Mouse (Mus musculus): ENCODE results near the gene Ube2s. TPM values are rescaled to one million over a fixed set of nuclear protein-coding genes. Genes with fewer than 3 reads are reported as not detected.
A peak's percentile ranks its signal among the peaks of the same experiment; 100 is the strongest.
"Not testable (repeated sequence)": the region's sequence is repeated elsewhere in the genome, so short reads cannot be mapped to it uniquely, and the experiment has no call there.

The Ube2s gene
- total RNA-seq (2017): 96.9 to 129 TPM (median 127 TPM) in 3 replicates

DNA sequence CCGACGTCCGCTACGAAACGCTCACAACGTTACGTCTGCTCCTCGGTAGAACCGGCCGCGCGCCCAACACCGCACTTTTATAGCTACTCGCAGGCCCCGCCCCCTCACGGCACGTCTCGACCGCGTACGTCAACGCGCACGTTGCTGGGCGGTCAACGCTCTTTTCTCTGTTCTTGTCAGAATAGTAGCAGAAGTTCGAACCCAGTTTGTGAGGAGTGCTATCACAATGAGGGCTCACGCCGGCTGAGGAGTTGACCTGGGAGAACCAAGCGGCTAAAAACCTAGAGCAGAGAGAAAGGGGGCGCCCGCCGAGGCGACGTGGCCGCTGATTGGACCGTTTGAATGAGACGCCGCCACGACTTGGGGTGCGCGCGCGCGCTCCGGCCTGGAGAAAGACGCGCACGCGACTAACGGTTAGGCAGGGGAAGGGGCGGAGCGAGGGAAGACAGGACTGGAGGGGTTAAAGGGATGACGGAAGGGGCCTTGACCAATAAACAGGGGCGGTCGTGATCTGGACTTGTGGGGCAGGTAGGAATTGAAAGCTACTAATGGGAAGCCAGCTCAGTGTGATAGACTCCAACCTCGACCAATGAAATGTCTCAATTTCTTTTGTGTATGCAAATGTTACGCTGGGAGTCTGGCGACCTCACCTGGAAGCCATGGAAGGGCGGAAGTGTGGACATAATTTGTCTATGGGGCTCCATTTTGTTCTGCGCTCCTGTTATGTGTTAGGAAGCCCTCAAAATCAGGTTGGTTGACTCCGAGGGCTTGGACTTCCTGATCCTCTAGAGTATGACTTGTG lies at the start of gene Ube2s:
Gene Ube2s, minus strand, starts transcription at position 288 of the 802 bp plus-strand sequence.
- ATAC-seq (replicated peaks; ENCODE audit: insufficient number of reproducible peaks, low FRiP score, low TSS enrichment, poor library complexity, severe bottlenecking): peak; percentile 94

GRCm38 (mm10) chr7:4860926-4861325 lies 48.5 kb upstream of the Ube2s start:
- not testable (repeated sequence) for ATAC-seq (replicated peaks; ENCODE audit: insufficient number of reproducible peaks, low FRiP score, low TSS enrichment, poor library complexity, severe bottlenecking)

GRCm38 (mm10) chr7:4859418-4859978 lies 47.1 kb upstream of the Ube2s start:
- no peak for ATAC-seq (replicated peaks; ENCODE audit: insufficient number of reproducible peaks, low FRiP score, low TSS enrichment, poor library complexity, severe bottlenecking)

GRCm38 (mm10) chr7:4857321-4857720 lies 44.9 kb upstream of the Ube2s start:
- ATAC-seq (replicated peaks; ENCODE audit: insufficient number of reproducible peaks, low FRiP score, low TSS enrichment, poor library complexity, severe bottlenecking): no peak

GRCm38 (mm10) chr7:4856508-4856907 lies 44.1 kb upstream of the Ube2s start:
- ATAC-seq (replicated peaks; ENCODE audit: insufficient number of reproducible peaks, low FRiP score, low TSS enrichment, poor library complexity, severe bottlenecking): no peak

DNA sequence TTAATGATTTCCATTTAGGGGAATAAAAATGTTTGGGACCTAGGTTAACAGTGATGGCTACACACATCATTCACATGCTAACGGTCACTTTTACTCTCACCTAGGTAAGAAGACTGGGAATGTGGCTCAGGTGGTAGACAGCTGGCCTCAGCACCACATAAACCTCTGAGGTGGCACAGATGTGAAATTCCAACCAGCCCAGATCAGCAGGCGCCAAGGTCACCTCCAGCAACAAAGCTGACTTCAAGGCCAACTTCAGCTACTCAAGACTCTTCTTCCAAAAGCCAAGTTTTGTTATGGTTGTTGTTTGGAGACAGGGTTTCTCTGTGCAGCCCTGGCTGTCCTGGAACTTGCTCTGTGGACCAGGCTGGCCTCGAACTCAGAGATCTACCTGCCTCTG lies 41.2 kb upstream of the Ube2s start:
- ATAC-seq (replicated peaks; ENCODE audit: insufficient number of reproducible peaks, low FRiP score, low TSS enrichment, poor library complexity, severe bottlenecking): no peak

DNA sequence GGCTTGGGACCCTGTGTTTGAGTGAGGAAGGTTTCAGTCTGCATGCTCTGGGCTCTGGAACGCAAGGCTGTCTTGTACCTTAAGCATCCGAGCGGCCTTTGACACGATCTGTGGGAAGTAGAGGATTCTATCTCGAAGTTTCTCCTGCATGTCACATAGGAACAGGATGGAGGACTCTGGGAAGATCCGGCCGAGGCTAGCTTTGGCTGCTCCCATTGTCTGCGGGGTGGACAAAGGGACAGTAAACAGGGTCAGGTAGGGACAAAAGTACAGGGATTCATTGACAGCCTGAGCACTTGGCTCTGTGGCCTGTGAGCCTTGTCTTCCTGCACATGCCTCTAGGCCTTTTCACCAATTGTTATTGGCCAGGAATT lies 38.9 kb upstream of the Ube2s start:
- ATAC-seq (replicated peaks; ENCODE audit: insufficient number of reproducible peaks, low FRiP score, low TSS enrichment, poor library complexity, severe bottlenecking): no peak

DNA sequence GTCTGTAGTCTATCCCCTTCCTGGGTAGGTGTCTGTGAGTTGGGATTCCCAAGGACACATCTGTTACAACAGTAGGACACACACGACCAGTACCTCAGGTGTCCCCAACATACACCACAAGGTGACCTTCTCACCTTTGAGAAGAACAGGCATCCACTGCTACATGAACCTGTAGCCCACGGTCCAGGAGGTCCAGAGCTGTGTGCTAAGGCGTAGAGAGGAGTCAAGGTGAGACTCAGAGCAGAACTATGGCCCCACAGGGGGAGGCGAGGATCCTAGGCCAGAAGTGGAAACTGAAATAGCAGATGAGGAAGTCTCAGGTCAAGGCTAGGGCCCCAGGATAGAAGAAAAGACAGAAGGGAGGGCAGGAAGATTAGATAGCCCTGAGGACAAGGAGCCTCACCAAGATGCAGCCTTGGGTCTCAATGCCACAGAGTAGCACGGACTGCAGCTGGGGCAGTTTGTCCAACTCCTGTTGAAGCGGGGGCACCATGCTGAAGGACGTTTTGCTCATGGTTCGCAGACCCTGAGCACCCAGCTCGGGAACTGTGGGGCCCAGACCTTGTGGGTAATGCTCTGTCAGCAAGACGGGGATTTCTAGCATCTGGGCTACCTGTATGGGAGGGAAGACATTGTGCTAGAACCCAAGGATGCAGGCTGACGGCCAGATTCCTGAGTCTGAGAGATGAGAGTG lies 38.4 kb upstream of the Ube2s start:
- no peak for ATAC-seq (replicated peaks; ENCODE audit: insufficient number of reproducible peaks, low FRiP score, low TSS enrichment, poor library complexity, severe bottlenecking)

DNA sequence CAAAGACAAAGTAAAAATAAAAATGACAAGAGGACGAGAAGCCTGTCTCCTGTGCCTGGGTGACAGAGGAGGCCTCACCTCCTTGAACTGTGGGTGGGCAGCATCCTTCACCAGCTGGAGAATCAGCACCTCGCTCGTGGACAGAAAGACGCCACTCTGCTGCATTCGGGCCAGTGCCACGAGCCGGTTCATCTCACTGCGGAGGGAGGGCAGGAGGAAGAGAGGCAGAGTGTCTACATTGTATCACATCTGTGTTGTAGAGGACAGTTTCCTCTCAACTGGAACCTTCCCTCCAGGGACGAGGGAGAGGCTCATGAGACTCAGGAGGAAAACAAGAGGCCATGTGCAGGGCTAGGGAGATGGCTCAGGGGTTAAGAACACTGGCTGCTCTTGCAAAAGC lies 37.0 kb upstream of the Ube2s start:
- ATAC-seq (replicated peaks; ENCODE audit: insufficient number of reproducible peaks, low FRiP score, low TSS enrichment, poor library complexity, severe bottlenecking): no peak

DNA sequence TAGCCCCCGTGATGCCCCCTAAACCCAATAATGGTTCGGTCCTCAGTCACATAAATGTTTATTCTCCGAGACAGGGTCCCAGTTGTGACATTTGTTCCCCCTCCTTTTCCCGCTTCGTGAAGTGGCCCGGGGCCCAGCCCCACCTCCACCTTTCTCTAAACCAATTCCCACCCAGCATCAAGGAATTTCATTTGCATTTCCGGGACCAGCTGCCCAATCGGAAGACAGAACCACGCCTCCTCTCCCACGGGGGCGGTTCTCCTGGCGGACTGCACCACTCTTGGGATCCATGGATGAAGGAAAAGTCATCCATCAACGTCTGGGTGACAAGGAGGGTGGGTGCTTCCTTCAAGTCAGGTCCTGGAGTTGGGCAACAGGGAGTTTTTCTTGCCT lies 32.5 kb upstream of the Ube2s start:
- no peak for ATAC-seq (replicated peaks; ENCODE audit: insufficient number of reproducible peaks, low FRiP score, low TSS enrichment, poor library complexity, severe bottlenecking)

- ATAC-seq (replicated peaks; ENCODE audit: insufficient number of reproducible peaks, low FRiP score, low TSS enrichment, poor library complexity, severe bottlenecking): no peak
Measured at GRCm38 (mm10) chr7:4844245-4844916, 32.0 kb upstream of the Ube2s start, which contains the start of gene Shisa7. Gene Shisa7 (minus strand): TSS chr7:4844696.

DNA sequence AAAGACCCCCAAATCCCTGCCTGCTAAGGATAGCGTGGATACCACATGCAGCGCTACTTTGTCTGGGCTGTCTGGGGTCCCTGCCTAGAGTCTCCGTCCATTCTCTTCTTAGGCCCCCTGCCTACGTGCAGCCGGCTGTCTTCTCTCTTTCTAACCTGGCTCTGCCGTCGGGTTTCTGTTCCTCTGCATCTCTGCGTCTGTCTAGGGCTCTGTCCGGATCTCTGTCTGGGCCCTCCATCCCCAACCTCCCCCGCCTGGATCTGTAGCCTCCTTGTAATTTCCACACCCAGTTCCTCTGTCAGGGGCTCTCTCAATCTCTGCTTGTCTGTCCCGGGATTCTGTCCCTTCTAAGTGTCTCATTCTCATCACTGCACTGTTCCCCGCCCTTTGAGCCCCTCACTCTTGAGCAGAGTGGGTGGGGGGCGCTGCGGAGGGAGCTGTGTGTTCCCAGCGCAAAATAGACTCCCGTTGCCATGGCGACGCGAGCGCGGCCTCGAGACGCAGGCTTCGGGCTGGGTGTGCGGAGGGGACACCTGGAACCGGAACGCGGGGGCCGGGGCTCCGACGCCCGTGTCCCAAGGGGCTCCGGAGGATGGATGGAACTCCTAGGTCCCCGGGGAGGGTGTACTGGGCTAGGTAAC lies 31.3 kb upstream of the Ube2s start:
- no peak for ATAC-seq (replicated peaks; ENCODE audit: insufficient number of reproducible peaks, low FRiP score, low TSS enrichment, poor library complexity, severe bottlenecking)

GRCm38 (mm10) chr7:4842634-4843131 lies 30.3 kb upstream of the Ube2s start:
- ATAC-seq (replicated peaks; ENCODE audit: insufficient number of reproducible peaks, low FRiP score, low TSS enrichment, poor library complexity, severe bottlenecking): no peak

DNA sequence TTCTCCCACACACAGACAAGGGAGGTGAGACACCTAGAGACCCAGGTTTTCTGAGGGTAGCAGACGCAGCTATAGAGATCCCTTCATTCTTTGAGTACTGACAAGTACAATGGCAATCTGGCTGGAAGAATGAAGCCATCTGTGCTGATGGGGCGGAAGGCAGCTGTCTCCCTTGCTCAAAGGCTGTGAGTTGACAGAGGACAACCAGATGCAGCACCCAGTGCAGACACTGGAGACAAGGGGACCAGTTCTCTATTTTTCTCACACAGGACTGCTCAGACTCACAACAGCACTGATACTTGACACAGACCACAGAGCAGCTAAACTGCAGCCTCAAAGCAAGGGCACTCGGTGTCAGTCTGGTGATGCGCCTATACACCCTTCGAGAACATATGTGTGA lies 29.7 kb upstream of the Ube2s start:
- ATAC-seq (replicated peaks; ENCODE audit: insufficient number of reproducible peaks, low FRiP score, low TSS enrichment, poor library complexity, severe bottlenecking): no peak

GRCm38 (mm10) chr7:4837639-4838038 lies 25.2 kb upstream of the Ube2s start:
- ATAC-seq (replicated peaks; ENCODE audit: insufficient number of reproducible peaks, low FRiP score, low TSS enrichment, poor library complexity, severe bottlenecking): no peak; the same call in 1 of the 2 replicates

DNA sequence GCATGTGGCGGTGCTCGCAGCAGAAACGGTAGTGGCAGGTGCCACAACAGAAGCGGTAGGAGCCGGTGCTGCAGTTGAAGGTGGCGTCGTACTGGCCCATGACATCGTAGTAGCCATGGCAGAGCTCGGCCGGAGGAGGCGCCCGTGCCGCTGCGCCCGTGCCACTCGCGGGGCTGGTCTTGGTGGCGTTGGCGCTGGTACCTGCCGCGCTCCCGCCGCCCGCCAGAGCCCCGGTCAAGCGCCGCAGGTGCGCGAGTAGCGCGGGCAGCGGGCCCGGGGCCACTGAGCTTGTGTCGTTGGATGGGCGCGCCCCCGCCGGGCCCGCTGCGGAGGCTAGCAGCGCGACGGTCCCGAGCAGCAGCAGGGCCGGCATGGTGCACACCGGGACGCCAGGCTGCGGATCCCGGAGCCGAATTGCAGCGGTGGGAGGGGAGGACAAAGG lies 24.0 kb upstream of the Ube2s start:
- 0 out of 2 replicates have a peak, but pooled peaks have one; percentile 34 for ATAC-seq (replicated peaks; ENCODE audit: insufficient number of reproducible peaks, low FRiP score, low TSS enrichment, poor library complexity, severe bottlenecking)

DNA sequence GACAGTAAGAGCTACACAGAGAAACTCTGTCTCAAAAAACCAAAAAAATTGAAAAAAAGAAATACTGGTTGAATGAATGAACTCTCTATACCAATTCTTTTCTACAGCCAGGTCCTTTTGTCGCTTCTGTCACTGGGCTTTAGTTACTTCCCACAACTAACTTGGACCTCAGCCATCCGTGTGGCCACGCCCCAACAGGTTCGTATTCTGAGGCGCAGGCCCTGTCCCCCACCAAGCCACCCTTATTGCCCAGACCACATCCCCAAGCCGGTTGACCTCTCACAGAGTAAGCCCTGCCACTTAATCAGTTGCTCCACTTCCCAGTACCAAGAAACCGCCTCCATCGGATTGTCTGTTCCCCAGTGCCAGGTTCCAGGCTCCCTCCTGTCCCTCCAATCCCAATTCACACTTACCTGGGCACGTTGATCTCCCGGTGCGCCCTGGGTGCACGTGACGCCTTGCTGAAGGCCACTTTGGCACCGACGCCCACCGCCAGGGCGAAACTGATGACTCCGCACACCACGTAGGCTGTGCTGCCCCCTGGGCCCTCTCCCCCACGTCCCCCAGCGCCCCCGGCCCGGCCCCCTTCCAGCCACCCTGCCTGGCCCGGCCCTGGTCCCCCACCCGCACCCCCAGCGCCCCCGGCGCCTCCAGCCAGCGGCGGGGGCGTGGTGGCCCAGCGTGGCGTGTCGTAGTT lies 23.4 kb upstream of the Ube2s start:
- no peak for ATAC-seq (replicated peaks; ENCODE audit: insufficient number of reproducible peaks, low FRiP score, low TSS enrichment, poor library complexity, severe bottlenecking)

DNA sequence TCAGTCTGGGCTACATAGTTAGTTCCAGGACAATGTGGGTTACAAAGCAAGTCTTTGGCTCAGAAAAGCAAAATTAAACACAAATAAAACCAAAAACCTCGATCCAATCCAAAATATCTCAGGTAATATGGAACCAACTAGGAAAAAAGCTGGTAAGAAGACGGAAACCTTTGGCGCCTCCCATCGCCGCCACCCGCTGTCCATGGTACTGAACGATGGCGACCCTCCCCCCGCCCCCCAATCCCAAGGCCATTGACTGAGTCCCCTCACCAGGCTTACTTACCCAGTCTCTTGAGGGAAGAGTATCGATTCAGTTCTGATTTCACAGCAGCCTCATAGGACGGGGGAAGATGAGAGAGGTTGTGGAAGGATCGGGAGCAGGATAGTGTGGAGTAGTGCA lies 18.1 kb upstream of the Ube2s start:
- ATAC-seq (replicated peaks; ENCODE audit: insufficient number of reproducible peaks, low FRiP score, low TSS enrichment, poor library complexity, severe bottlenecking): no peak
